Mouse (Mus musculus): ENCODE data around the gene Plekhb2. TPM values are rescaled to one million over a fixed set of nuclear protein-coding genes. Genes with fewer than 3 reads are reported as not detected.
A peak's percentile ranks its signal among the peaks of the same experiment; 100 is the strongest.

The Plekhb2 gene
- total RNA-seq, 2 experiments from 2014 or later, result 269 to 306 TPM

DNA sequence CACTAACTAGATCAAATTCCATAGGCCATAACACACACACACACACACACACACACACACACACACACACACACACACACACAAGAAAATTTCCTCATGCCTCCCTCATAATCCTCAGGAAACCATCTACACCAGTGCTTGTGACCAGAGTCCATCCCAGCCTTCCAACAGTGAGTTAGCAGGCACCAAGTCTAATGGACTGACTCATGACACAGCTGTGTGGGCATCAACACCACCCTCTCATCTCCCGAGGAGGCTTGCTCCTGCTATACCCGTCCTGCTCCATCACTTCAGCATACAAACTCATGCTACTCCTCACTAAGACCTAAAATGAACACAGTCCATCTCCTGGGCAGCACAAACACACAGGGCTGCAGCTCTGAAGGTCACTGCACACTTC, 18.8 kb upstream of the Plekhb2 start:
- DNase-seq (ENCODE audit: low spot score in 2 of 2), result no peak

DNA sequence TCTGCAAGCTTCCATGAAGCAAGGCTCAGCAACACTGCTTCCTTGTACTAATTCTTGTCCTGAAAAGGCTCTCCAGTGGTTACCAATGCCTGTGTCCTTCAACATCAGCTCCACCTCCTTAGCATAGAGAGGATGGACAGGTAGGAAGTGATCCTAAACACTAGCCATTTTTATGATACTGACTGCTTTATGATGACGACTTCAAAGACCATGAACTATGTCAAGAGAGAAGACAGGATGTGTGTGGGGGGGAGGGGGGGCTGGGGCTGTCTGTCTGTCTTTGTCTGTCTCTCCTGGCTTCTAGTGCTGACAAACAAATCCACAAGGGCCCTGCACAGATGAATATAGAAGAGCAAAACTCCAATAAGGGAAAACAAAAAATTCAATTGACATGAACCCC, 18.4 kb upstream of the Plekhb2 start:
- no peak for DNase-seq (ENCODE audit: low spot score in 2 of 2)

DNA sequence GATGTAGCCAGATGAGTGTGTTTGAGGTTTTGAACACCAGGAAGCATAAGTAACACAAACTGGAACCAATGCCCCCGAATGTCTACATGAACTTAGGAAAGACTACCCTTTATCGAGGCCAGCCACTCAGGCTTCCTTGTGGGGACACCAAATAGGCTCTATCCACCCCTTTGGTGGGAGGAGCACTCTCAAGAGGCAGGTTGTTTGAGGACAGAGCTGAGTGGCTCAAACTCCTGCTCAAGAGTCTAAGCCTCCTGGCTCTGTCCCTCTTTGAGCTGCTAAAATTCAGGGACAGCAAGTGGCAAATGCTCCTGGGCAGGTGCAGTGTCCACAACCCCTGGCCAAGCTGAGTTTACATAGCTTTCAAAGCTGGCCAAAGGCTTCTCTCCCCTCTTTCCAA, 14.9 kb upstream of the Plekhb2 start:
- DNase-seq (ENCODE audit: low spot score in 2 of 2), result no peak

DNA sequence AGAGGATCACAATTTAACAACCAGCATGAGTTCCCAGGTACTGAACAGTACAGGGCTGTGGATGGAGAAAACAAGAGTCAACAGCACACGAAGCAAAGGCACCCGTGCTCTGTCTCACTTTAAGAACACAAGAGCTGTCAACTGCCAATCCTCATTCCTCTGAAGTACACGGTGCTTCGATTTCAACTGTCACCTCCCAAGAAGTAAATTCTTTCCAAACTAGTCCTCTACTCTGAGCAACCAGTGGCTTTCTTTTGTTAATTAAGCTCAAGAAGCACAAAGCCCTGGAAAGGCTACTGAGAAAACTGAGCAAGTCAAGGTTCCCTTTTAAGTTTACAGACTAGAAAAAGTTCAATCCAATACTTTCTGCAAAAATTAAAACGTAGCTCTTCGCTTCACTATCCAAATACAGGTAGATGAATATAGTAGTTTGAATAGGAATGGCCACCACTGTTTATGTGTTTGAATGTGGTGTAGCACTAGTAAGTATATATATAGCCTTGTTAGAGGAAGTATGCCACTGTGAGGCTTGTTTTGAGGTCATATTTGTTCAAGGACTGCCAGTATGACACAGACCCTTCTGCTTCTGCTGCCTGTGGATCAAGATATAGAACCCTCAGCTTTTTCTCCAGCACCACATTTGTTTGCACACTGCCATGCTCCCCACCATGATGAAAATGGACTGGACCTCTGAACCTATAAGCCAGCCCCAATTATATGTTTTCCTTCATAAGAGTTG, 11.7 kb upstream of the Plekhb2 start:
- no peak for DNase-seq (ENCODE audit: low spot score in 2 of 2)

DNA sequence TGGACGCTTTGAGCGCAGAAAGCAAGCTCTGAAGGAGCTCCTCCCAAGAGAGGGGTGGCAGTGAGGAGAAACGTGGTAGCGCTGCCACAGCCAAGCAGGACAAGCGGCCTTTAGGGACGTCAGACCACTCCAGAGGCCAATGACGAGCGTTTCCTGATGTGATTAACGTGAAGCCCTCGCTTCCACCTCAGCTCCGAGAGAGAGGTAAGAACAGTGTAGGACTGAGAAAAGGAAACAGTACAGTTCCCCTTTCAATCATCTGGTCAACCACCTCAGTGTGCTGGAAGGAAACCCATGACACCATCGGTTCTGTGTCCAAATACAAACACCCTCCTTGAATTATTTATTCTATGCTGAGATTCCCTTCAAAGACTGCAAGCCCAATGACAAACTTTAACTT, 10.5 kb upstream of the Plekhb2 start:
- DNase-seq (ENCODE audit: low spot score in 2 of 2), result no peak

DNA sequence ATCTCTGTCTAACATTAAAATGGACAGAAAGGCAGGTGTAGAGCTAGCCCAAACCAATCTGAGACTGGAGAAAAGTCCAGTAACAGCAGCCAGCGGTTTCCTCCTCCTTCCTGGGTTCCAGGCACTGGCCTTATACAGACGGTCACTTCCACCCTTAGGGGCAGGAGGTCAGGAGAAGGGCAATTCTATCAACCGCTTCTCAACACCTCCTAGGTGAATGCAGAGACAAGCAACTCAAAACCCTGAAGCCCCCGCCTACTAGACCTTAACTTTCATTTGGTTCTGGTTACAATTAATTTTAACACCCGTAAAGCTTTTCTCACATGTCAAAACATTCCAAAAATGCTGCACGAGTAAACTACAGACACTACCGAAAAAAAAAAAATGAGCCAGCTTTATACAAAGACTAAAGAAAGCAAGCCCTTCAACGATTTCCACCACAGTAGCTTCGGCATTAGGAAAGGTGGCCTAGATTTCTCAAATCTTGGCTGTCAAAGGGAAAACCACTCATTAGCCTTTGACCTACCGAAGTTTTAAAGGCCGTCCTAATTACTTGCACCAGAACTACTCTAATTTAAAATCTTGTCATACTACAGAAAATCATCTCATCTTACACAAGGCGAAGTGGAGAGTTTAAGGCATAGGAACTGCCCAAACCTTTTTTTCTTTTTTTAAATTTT, 7.9 kb upstream of the Plekhb2 start:
- no peak for DNase-seq (ENCODE audit: low spot score in 2 of 2)

DNA sequence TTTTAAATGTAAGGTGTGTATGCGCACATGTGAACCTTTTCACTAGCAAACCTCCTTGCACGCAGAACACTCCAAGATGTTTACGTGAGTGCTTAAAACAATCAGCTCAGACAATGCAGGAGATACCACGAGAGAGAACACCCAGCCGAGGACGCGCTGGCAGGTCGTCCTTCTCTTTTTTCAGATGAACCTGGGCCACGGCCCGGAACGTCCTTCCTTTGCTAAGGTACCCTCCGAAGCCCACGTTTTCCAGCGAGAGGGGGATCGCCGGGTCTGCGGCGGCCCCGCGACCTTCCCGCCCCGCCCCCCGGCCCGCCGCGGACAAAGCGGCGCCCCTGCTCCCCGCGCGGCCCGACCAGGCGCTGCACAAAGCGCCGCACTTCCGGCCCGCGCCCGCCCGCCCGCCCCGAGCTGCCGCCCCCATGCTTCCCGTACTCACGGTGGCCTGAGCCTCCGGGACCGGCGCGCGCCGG, 7.4 kb upstream of the Plekhb2 start:
- DNase-seq (ENCODE audit: low spot score in 2 of 2), result no peak

DNA sequence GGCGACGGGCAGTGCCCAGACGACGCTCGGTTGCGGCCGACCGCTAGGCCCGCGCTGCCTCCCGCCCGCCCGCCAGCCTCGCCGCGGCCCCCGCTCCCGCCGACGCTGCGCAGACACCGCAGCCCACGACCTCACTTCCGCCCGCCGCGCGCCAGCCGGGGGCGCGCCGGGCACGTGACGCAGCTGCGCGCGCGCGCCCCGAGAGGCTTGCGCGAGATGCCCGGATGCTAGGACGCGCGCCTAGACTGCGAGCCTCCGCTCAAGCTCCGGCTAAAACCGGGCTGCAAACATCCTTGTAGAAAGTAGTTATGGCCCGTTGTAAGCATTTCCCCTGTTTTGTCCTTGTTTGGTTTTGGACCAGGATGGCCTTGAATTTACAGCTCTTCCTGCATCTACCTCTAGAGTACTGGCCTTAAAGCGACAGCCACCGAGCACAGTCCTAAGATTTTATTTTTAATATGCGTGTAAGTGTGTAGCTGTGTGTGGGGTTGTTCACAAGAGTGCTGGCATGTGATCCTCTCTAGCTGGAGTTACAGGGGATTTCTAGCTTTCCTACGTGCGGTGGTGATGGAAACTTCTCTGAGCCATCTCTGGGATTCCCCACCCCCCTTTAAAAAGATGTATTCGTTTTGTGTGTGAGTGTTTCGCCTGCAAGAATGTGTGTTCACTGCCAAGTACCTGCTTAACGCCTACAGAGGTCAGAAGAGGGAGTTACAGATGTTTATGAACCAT, 6.7 kb upstream of the Plekhb2 start, which contains the start of gene Fam168b:
Gene Fam168b, minus strand, starts transcription at position 179 of the 732 bp plus-strand sequence.
- peak; percentile 79 to 91 for DNase-seq (ENCODE audit: low spot score in 2 of 2)

DNA sequence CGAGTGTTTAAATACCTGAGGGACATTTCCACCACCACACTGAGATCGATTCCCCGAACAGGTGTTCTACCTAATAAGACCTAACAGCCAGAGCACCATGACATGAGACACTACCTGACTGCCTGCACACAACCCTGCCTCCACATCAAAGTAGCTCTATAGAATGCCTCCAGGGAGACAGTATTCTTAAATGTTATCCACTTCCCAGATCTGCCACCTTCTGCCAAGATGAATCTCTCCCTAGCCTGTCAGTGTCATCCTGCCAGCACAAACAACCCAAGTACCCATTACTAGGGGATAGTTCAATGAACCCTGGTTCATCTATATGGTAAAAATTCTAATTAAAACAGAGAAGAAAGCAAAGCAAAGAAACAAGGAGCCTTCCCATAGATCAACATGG, 2.7 kb upstream of the Plekhb2 start:
- DNase-seq (ENCODE audit: low spot score in 2 of 2), result no peak

DNA sequence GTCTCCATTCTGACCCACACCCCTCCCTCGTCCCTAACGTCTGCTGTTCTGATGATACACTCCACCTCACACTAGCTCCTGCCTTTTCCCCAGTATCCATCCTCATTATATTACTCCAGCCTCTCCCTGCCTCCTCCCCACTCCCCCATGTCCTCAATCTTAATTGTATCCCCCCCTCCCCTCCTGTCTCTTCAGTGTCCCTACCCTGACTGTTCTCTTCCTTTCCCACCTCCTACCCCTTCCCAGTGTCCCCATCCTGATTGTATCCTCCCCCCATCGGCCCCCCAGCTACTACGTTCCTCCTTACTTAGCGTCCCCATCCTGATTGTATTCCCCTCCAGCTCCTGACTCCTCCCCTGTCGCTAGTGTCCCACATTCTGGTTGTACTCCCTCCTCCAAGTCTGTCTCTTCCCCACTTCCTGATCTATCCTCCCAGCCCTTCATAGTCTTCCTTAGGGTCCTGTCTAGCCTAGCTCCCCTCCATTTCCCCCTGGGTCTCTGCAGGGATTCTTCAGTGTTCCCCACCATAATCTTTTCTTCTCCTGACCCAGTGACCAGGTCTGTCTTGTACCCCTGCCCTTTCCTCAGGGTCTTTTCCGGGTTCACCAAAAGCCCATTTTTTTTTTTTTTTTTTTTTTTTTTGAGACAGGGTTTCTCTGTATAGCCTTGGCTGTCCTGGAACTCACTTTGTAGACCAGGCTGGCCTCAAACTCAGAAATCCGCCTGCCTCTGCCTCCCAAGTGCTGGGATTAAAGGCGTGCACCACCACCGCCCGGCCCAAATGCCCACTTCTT, 764 bp downstream of the Plekhb2 start:
- DNase-seq (ENCODE audit: low spot score in 2 of 2), result no peak

DNA sequence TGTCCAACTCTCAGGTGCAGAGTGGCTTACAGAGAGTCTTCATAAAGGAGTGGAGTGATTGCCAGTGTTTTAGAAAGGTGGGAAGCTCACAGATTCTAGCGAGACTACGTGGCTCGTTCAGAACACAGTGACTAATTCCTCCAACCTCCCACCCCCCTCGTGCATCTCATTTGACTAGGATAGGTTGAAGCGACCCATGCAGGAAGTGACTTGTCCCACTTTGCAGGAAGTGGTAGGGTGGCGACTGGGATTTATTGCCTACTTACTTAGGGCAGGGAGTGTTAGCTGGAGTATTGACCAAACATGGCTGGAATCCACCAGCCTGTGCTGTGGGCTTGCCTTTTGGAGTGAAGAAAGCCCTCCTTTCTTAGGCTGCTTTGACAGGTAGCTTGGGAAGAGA, 1.8 kb downstream of the Plekhb2 start:
- peak; percentile 39 to 49 for DNase-seq (ENCODE audit: low spot score in 2 of 2)

DNA sequence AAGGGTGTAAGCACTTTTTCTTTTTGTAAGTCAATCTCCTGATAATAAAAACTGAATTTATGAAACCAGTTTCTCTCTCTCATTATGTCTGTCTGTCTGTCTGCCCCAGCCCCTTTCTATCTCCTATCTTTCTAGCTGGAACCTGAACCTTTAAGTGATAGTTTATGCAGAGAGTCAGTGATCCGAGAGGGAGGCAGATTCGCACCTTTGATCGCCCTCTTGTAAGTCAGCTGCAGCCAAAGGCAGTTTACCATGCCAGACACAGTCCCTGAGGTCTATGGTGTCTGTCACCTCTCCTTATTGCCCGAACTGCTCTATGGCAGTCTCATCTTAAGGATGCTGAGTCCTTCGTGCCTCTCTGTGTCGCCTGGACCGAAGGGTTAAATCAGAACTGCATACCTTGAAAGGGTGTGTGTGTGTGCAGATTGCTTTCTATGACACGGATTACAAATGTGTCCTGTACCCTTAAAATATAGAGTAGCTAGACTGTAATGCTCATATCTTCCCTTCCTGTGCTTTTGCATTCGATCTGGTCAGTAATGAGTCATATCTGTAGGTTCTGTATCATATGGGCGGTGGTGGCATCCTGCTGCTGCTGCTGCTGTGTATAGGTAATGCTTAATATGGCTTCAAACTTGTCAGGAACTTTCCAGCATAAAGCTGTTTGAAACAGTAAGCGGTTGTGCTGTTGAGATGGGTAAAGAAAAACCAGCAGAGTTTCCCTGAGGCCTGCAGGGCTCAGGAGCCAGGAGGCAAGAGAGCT, 2.5 kb downstream of the Plekhb2 start:
- no peak for DNase-seq (ENCODE audit: low spot score in 2 of 2)

DNA sequence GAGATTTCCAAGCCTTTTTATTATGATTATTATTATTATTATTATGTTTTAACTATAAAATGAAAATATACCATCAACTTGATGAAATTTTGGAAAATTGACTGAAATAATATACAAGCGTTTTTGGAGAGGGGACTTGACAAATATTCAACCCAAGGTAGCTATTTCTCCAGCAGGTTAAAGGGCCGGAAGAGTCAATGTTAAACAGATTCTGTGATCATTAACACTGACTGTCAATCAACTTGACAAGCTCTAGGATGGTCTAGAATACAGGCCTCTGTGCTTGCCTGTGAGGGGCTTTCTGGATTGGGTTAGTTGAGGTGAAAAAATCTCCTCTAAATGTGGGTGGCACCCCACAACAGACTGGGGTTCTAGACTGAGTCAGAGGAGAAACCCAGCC, 4.0 kb downstream of the Plekhb2 start:
- DNase-seq (ENCODE audit: low spot score in 2 of 2), result no peak

DNA sequence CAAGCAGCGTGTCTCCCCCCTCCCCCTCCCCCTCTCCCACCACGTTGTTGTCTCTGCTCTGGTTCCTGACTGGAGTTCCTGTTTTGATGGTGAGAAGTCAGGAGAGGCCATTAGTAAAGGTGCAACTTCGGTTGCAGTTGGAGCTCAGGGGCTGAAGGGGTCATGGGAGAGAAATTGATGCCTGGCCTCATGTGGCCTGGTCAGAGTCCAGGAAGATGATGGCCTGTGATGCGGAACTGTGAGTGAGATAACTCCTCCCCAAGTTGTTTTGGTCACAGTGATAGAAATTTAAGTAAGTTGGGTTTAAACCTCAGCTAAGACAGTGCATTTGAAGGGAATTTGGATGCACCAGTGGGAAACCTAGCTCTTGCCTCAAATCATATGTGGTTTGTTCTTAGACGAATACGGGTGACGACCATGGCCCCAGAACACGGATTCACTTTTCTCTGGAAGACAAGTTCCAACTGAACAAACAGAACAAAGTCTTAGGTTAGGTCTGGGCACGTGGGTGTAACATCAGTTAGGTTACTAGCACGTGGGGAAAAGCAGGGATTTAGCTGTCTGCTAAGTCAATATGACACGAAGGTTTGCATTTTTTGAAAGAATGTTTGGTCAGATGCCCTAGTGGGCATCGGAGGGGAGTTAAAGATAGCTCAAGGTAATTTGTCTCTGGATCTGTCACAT, 5.4 kb downstream of the Plekhb2 start:
- no peak for DNase-seq (ENCODE audit: low spot score in 2 of 2)

DNA sequence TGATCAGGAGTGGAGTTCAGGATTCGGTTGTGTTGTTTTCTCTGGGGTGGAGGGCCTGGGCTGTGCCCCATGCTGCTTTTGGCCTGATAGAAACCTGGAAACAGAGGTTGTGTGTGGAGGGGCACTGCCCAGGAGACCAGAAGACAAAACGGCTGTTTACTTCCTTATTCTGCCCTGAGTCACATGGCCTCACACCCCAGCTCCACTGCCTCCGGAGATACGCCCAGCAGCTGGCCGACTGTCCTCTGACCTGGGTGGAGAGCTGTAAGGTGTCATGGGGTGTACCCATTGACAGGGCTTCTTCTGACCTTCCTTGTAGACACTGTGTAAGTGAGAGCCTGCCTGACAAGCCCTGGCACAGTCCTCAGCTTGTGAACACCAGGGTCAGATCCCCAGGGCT, 8.9 kb downstream of the Plekhb2 start:
- no peak for DNase-seq (ENCODE audit: low spot score in 2 of 2)

DNA sequence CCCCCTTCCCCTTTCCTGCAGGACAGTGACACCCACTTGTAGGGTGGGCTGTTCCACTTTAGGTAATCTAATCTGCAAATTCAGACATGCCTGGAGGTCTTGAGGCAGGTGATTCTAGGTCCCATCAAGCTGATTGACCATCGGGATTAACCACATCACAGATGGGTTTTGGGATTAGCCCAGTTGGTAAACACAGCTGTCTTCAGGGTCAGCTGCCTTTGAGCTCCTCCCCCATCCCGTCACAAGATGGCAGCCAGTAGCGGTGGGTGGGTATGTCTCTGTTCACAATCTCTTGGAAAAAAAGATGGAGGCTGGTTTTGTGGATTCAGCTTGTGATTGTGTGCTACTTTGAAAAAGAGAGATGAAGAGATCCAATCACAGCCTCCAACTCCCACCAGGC, 10.0 kb downstream of the Plekhb2 start:
- no peak for DNase-seq (ENCODE audit: low spot score in 2 of 2)

DNA sequence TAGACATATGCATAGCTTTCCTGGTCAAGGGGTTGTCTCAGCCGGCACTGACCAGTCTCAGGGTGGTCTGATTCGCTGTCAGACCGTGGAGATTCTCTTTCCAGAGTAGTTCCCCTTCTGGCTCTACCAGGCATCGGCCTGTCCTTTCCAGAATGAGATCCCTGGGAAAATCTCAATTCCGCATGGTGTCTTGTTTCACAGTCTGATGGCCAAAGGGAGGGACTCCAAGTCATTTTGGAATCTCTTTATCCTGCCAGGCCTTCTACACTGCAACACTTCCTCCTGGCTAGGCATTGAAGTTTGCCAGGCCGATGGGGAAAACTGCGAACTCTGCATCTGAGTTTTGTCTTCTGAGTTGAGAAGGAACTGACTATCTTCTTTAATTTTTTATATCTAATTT, 10.4 kb downstream of the Plekhb2 start:
- DNase-seq (ENCODE audit: low spot score in 2 of 2), result no peak

DNA sequence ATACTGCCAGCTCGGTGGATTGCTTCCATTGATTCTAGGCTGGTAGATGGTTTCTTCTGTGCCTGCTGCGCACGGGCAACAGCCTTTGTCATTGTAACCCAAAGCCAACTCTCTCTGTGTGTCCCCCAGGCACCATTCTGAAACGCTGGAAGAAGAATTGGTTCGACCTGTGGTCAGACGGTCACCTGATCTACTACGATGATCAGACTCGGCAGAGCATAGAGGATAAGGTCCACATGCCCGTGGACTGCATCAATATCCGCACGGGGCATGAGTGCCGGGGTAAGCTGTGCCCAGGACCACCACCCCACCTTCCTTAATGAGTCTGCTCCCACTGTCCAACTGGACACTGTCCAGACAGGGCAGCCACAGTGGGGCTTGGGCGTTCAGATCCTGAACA, 13.1 kb downstream of the Plekhb2 start:
- no peak for DNase-seq (ENCODE audit: low spot score in 2 of 2)

DNA sequence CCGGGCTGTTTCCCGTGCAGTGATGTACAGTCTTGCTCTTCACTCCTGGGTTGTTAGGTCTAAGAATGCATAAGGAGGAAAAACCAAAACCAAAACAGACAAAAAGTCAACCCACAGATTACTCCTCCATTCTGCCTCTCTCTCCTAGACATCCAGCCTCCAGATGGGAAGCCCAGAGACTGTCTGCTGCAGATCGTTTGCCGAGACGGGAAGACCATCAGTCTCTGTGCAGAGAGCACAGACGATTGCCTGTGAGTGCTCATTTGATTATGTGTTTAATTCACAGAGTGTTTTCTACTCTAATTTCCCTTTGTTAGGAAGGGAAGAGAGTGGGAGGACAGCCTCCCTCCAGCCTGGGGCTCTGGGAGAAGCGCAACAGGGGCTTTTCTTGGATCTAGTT, 13.5 kb downstream of the Plekhb2 start:
- no peak for DNase-seq (ENCODE audit: low spot score in 2 of 2)

DNA sequence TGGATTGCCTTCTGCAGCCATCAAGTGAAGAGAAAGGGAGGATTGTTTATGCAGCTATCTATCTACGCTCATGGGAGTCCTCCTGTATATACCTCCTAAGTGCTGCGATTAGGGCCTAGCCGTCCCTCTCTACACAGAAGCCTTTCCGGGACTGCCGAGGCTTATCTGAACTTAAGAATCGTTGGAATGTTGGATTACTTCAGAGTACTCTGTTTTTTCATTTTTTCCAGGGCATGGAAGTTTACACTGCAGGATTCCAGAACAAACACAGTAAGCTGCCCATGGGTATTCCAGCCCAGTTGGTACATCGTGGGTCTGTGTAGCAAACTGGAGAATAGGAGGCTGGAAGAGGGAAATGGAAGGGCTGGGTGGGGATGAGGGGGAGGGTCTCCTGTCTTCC, 14.5 kb downstream of the Plekhb2 start:
- no peak for DNase-seq (ENCODE audit: low spot score in 2 of 2)

Data from left cerebral cortex, adult 18-20 months (tissue).